Mouse (Mus musculus): Measurements from ENCODE around the gene Fbxw5. TPM values are rescaled to one million over a fixed set of nuclear protein-coding genes. Genes with fewer than 3 reads are reported as not detected.

Fbxw5 gene
- polyA plus RNA-seq, 1 experiment from 2014 or later, result 85.5 TPM

- in situ Hi-C loops (cut with MboI; ENCODE audit: low pct_unique_long_range_greater_than_20kb), result no loop called here
- CTCF ChIA-PET, result interaction anchor here (1.1 to 6.3 kb wide), 4 partner anchors 15 to 250 kb away, joined by 3 to 36 read pairs (median 5); partner anchors contain the start of genes Fut7 and Lcn12
- ATAC-seq (no peak), DNase-seq (ENCODE audit: low read depth, low spot score) (no peak)
- no peaks in the 10 kb centered on the region for H3K27me3 ChIP-seq
- POLR2A ChIA-PET, result interaction anchor here (0.5 kb wide), 1 partner anchor 57 kb away, joined by 7 read pairs; no protein-coding TSS in a partner anchor
- TF ChIP-seq CTCF (IDR thresholded peaks at IDR 0.05), result no peak
Observed at GRCm38 (mm10) chr2:25477967-25478675, 22.4 kb upstream of the Fbxw5 start.

GRCm38 (mm10) chr2:25479551-25480311, 20.8 kb upstream of the Fbxw5 start:
- ATAC-seq, result no peak
- in situ Hi-C loops (cut with MboI; ENCODE audit: low pct_unique_long_range_greater_than_20kb), result loop anchor here (5.0 kb wide), 1 partner anchor 47 kb away; no protein-coding TSS in a partner anchor
- DNase-seq (ENCODE audit: low read depth, low spot score), result no peak
- ChIA-PET CTCF (interaction anchor here (0.7 to 6.3 kb wide), 5 partner anchors 13 to 57 kb away, joined by 3 to 36 read pairs (median 4); partner anchors contain the start of genes Fut7 and Lcn12), POLR2A (interaction anchor here (0.6 kb wide), 1 partner anchor 151 kb away, joined by 3 read pairs; no protein-coding TSS in a partner anchor)
- no peaks in the 10 kb centered on the region for H3K27me3 ChIP-seq
- no peak for TF ChIP-seq CTCF (IDR thresholded peaks at IDR 0.05)

- no peak for TF ChIP-seq CTCF (IDR thresholded peaks at IDR 0.05)
- ChIA-PET POLR2A (interaction anchor here (1.1 kb wide), 1 partner anchor 52 kb away, joined by 3 read pairs; the partner anchor contains the start of gene Abca2), CTCF (interaction anchor here (0.9 to 6.3 kb wide), 8 partner anchors 11 to 58 kb away, joined by 3 to 36 read pairs (median 4); partner anchors contain the start of genes Fut7 and Ptgds)
- in situ Hi-C loops (cut with MboI; ENCODE audit: low pct_unique_long_range_greater_than_20kb), result loop anchor here (5.0 kb wide), 1 partner anchor 48 kb away; no protein-coding TSS in a partner anchor
- no peaks in the 10 kb centered on the region for H3K27me3 ChIP-seq
- ATAC-seq (no peak), DNase-seq (ENCODE audit: low read depth, low spot score) (no peak)
Observed at GRCm38 (mm10) chr2:25480541-25480940, 20.0 kb upstream of the Fbxw5 start.

- ChIA-PET POLR2A (interaction anchor here (0.6 kb wide), 1 partner anchor 79 kb away, joined by 3 read pairs; no protein-coding TSS in a partner anchor), CTCF (interaction anchor here (0.8 to 6.3 kb wide), 7 partner anchors 10 to 66 kb away, joined by 3 to 36 read pairs (median 4); partner anchors contain the start of gene Fut7)
- no peak for DNase-seq (ENCODE audit: low read depth, low spot score)
Observed at GRCm38 (mm10) chr2:25482969-25483368, 17.6 kb upstream of the Fbxw5 start.

GRCm38 (mm10) chr2:25484901-25485647, 15.5 kb upstream of the Fbxw5 start:
- DNase-seq (ENCODE audit: low read depth, low spot score) (no peak), ATAC-seq (no peak)
- CTCF ChIA-PET, result interaction anchor here (1.0 to 1.7 kb wide), 3 partner anchors 13 to 64 kb away, joined by 3 to 9 read pairs (median 4); no protein-coding TSS in a partner anchor
- no peaks in the 10 kb centered on the region for H3K27me3 ChIP-seq
- POLR2A ChIA-PET, result no interaction called here
- in situ Hi-C loops (cut with MboI; ENCODE audit: low pct_unique_long_range_greater_than_20kb), result loop anchor here (5.0 kb wide), 1 partner anchor 53 kb away; no protein-coding TSS in a partner anchor
- no peak for TF ChIP-seq CTCF (IDR thresholded peaks at IDR 0.05)

More at GRCm38 (mm10) chr2:25482969-25483368, 17.6 kb upstream of the Fbxw5 start:
- ATAC-seq, result no peak
- H3K27me3 ChIP-seq, result no peaks in the 10 kb centered on the region
- TF ChIP-seq CTCF (IDR thresholded peaks at IDR 0.05), result no peak
- in situ Hi-C loops (cut with MboI; ENCODE audit: low pct_unique_long_range_greater_than_20kb), result loop anchor here (5.0 kb wide), 1 partner anchor 51 kb away; no protein-coding TSS in a partner anchor

GRCm38 (mm10) chr2:25487965-25488670, 12.4 kb upstream of the Fbxw5 start:
- TF ChIP-seq CTCF (IDR thresholded peaks at IDR 0.05), result no peak
- ChIA-PET POLR2A (no interaction called here), CTCF (interaction anchor here (1.5 to 1.9 kb wide), 2 partner anchors 64 to 67 kb away, joined by 4 read pairs; no protein-coding TSS in a partner anchor)
- in situ Hi-C loops (cut with MboI; ENCODE audit: low pct_unique_long_range_greater_than_20kb), result no loop called here
- H3K27me3 ChIP-seq, result no peaks in the 10 kb centered on the region
- DNase-seq (ENCODE audit: low read depth, low spot score) (no peak), ATAC-seq (no peak)

GRCm38 (mm10) chr2:25488671-25489068, 11.9 kb upstream of the Fbxw5 start:
- no peaks in the 10 kb centered on the region for H3K27me3 ChIP-seq
- POLR2A ChIA-PET, result no interaction called here
- CTCF ChIA-PET, result interaction anchor here (1.5 kb wide), 1 partner anchor 65 kb away, joined by 4 read pairs; no protein-coding TSS in a partner anchor
- no peak for ATAC-seq
- in situ Hi-C loops (cut with MboI; ENCODE audit: low pct_unique_long_range_greater_than_20kb), result no loop called here
- no peak for TF ChIP-seq CTCF (IDR thresholded peaks at IDR 0.05)
- no peak for DNase-seq (ENCODE audit: low read depth, low spot score)

GRCm38 (mm10) chr2:25492988-25493387, 7.6 kb upstream of the Fbxw5 start:
- ChIA-PET CTCF (interaction anchor here (1.0 to 1.6 kb wide), 2 partner anchors 10 to 14 kb away, joined by 3 to 4 read pairs; no protein-coding TSS in a partner anchor), POLR2A (no interaction called here)
- ATAC-seq (no peak), DNase-seq (ENCODE audit: low read depth, low spot score) (no peak)
- TF ChIP-seq CTCF (IDR thresholded peaks at IDR 0.05), result no peak
- H3K27me3 ChIP-seq, result no peaks in the 10 kb centered on the region
- in situ Hi-C loops (cut with MboI; ENCODE audit: low pct_unique_long_range_greater_than_20kb), result no loop called here

- no peak for DNase-seq (ENCODE audit: low read depth, low spot score)
- no peaks in the 10 kb centered on the region for H3K27me3 ChIP-seq
- TF ChIP-seq CTCF (IDR thresholded peaks at IDR 0.05), result no peak
- CTCF ChIA-PET, result interaction anchor here (1.5 to 1.6 kb wide), 2 partner anchors 15 to 72 kb away, joined by 4 read pairs; no protein-coding TSS in a partner anchor
- POLR2A ChIA-PET, result no interaction called here
- no peak for ATAC-seq
- in situ Hi-C loops (cut with MboI; ENCODE audit: low pct_unique_long_range_greater_than_20kb), result no loop called here
Observed at GRCm38 (mm10) chr2:25493476-25493961, 7.0 kb upstream of the Fbxw5 start, which contains the start of gene Lcn12. Gene Lcn12 (minus strand): TSS chr2:25493911.

Data from Patski (cell line).